Mouse (Mus musculus) heart, embryonic 13.5 days (tissue): ENCODE data around the gene Gna14. TPM values are rescaled to one million over a fixed set of nuclear protein-coding genes. Genes with fewer than 3 reads are reported as not detected.

Experiments
- ATAC-seq: fragments of 200-750 bp; cut with Nextera tagmentation; 2 replicates; pipeline ENCODE4 v1.8.0; 2017; ENCODE audit warnings: moderate TSS enrichment; ENCODE audit not compliant: insufficient number of reproducible peaks, low FRiP score, low TSS enrichment; ENCODE audit errors: extremely low read depth
- H3K27ac ChIP-seq: fragments of 300-500 bp; sonication (generic); replicated peaks from 2 replicates; pipeline ENCODE4 v1.5.1; 2015; ENCODE audit warnings: moderate library complexity, mild to moderate bottlenecking, inconsistent platforms
- H3K27me3 ChIP-seq: fragments of 300-500 bp; sonication (generic); replicated peaks from 2 replicates; pipeline ENCODE4 v1.6.1; 2015; ENCODE audit warnings: mild to moderate bottlenecking, inconsistent platforms
- H3K36me3 ChIP-seq: fragments of 300-500 bp; sonication (generic); 2 replicates; pipeline ENCODE4 v1.6.1; 2015; ENCODE audit warnings: mild to moderate bottlenecking, inconsistent platforms
- H3K4me1 ChIP-seq: fragments of 300-500 bp; sonication (generic); 2 replicates; pipeline ENCODE4 v1.6.1; 2015; ENCODE audit warnings: inconsistent platforms
- H3K4me2 ChIP-seq: fragments of 300-500 bp; sonication (generic); 2 replicates; pipeline ENCODE4 v1.6.1; 2015; ENCODE audit warnings: inconsistent platforms, mild to moderate bottlenecking, moderate library complexity
- H3K4me3 ChIP-seq: fragments of 300-500 bp; sonication (generic); 2 replicates; pipeline ENCODE4 v1.5.1; 2015; ENCODE audit warnings: moderate library complexity, mild to moderate bottlenecking, inconsistent platforms
- H3K9ac ChIP-seq: fragments of 300-500 bp; sonication (generic); 2 replicates; pipeline ENCODE4 v1.6.1; 2015; ENCODE audit warnings: inconsistent platforms, mild to moderate bottlenecking, moderate library complexity
- H3K9me3 ChIP-seq: fragments of 300-500 bp; sonication (generic); 2 replicates; pipeline ENCODE4 v1.6.1; 2016; ENCODE audit warnings: inconsistent platforms
- WGBS: fragments of 180-500 bp; shearing (Covaris S2); methylation state at CpG from one replicate; pipeline ENCODE4 v1.1.7; 2015; ENCODE audit warnings: mixed read lengths; 5-methylcytosine and 5-hydroxymethylcytosine counted together
- polyA plus RNA-seq: library from polyadenylated mRNA; unstranded; fragments of >200 nt; fragmentation: Nextera tagmentation; extraction: Ambion mirVana; gene quantifications from 2 replicates; pipeline ENCODE4 v1.2.1, GENCODE M21; 2015

The Gna14 gene
- polyA plus RNA-seq, 1 experiment from 2014 or later = 1.6 TPM

GRCm38 (mm10) chr19:16436335-16437169 lies 990 bp downstream of the Gna14 start:
- no peak for ATAC-seq
- peak overlapping the region; percentile 91 for H3K4me2 ChIP-seq
- peaks cover 49% of the 10 kb centered on the region for H3K4me1 ChIP-seq
- peaks cover 44% of the 10 kb centered on the region for H3K27me3 ChIP-seq
- H3K27ac ChIP-seq = no peak overlapping the region
- H3K9ac ChIP-seq = peak overlapping the region; percentile 71
- peak overlapping the region; percentile 57 for H3K4me3 ChIP-seq
- H3K36me3 ChIP-seq = no peaks in the 10 kb centered on the region
- 3% methylated on average over 61 of the region's 61 CpGs for WGBS
- H3K9me3 ChIP-seq = no peaks in the 10 kb centered on the region

- Histone ChIP-seq H3K4me1 (peaks cover 49% of the 10 kb centered on the region), H3K36me3 (no peaks in the 10 kb centered on the region), H3K4me3 (peak overlapping the region; percentile 57; the same call in 1 of the 2 replicates), H3K4me2 (peak overlapping the region; percentile 91), H3K27me3 (peaks cover 44% of the 10 kb centered on the region), H3K9me3 (no peaks in the 10 kb centered on the region), H3K27ac (no peak overlapping the region), H3K9ac (no peak overlapping the region)
- no peak for ATAC-seq
- WGBS = 50% methylated on average over 4 of the region's 4 CpGs
These were observed 1.6 kb downstream of the Gna14 start for GRCm38 (mm10) chr19:16437170-16437483.

GRCm38 (mm10) chr19:16437906-16438305 lies 2.3 kb downstream of the Gna14 start:
- no peaks in the 10 kb centered on the region for H3K36me3 ChIP-seq
- 41% methylated on average over 5 of the region's 5 CpGs for WGBS
- H3K4me2 ChIP-seq = 0 out of 2 replicates have a peak overlapping the region, but pooled peaks have one; percentile 4
- H3K27me3 ChIP-seq = peaks cover 41% of the 10 kb centered on the region
- H3K9ac ChIP-seq = no peak overlapping the region
- H3K27ac ChIP-seq = no peak overlapping the region
- no peaks in the 10 kb centered on the region for H3K9me3 ChIP-seq
- peaks cover 49% of the 10 kb centered on the region for H3K4me1 ChIP-seq
- H3K4me3 ChIP-seq = no peak overlapping the region
- no peak; the same call in 1 of the 2 replicates for ATAC-seq

GRCm38 (mm10) chr19:16439278-16439677 lies 3.7 kb downstream of the Gna14 start:
- Histone ChIP-seq H3K27ac (no peak overlapping the region), H3K4me3 (no peak overlapping the region), H3K9me3 (no peaks in the 10 kb centered on the region), H3K4me2 (no peak overlapping the region), H3K27me3 (peaks cover 32% of the 10 kb centered on the region), H3K9ac (no peak overlapping the region), H3K36me3 (no peaks in the 10 kb centered on the region), H3K4me1 (peaks cover 49% of the 10 kb centered on the region)
- 34% methylated on average over 4 of the region's 4 CpGs for whole genome bisulfite sequencing
- no peak for ATAC-seq

- Histone ChIP-seq H3K9me3 (no peaks in the 10 kb centered on the region), H3K4me1 (peaks cover 49% of the 10 kb centered on the region), H3K36me3 (no peaks in the 10 kb centered on the region), H3K27me3 (peaks cover 29% of the 10 kb centered on the region), H3K4me3 (no peak overlapping the region), H3K9ac (no peak overlapping the region), H3K4me2 (no peak overlapping the region), H3K27ac (no peak overlapping the region; the same call in 1 of the 2 replicates)
- 0 out of 2 replicates have a peak, but pooled peaks have one; percentile 10 for ATAC-seq
- 55% methylated on average over 13 of the region's 13 CpGs for WGBS
These were observed 4.3 kb downstream of the Gna14 start for GRCm38 (mm10) chr19:16439834-16440233.

GRCm38 (mm10) chr19:16441329-16441728 lies 5.8 kb downstream of the Gna14 start:
- Histone ChIP-seq H3K4me3 (no peak overlapping the region), H3K4me1 (peaks cover 34% of the 10 kb centered on the region), H3K4me2 (no peak overlapping the region), H3K27ac (no peak overlapping the region), H3K9me3 (no peaks in the 10 kb centered on the region), H3K27me3 (peaks cover 17% of the 10 kb centered on the region), H3K36me3 (no peaks in the 10 kb centered on the region), H3K9ac (no peak overlapping the region)
- 80% methylated on average over 6 of the region's 6 CpGs for WGBS
- ATAC-seq = no peak

GRCm38 (mm10) chr19:16443335-16443734 lies 7.8 kb downstream of the Gna14 start:
- Histone ChIP-seq H3K9ac (no peak overlapping the region), H3K36me3 (no peaks in the 10 kb centered on the region), H3K9me3 (no peaks in the 10 kb centered on the region), H3K27ac (no peak overlapping the region), H3K4me2 (no peak overlapping the region), H3K27me3 (0 out of 2 replicates have a peak, but pooled peaks cover 2% of the 10 kb centered on the region), H3K4me3 (no peak overlapping the region), H3K4me1 (peaks cover 28% of the 10 kb centered on the region)
- 74% methylated on average over 5 of the region's 5 CpGs for WGBS
- no peak for ATAC-seq

GRCm38 (mm10) chr19:16446612-16447011 lies 11.1 kb downstream of the Gna14 start:
- WGBS = 85% methylated on average over 6 of the region's 6 CpGs
- no peak overlapping the region for H3K9ac ChIP-seq
- no peak for ATAC-seq

GRCm38 (mm10) chr19:16447832-16448621 lies 12.5 kb downstream of the Gna14 start:
- Histone ChIP-seq H3K36me3 (no peaks in the 10 kb centered on the region), H3K27me3 (no peaks in the 10 kb centered on the region), H3K4me1 (peaks cover 13% of the 10 kb centered on the region), H3K9ac (no peak overlapping the region), H3K9me3 (no peaks in the 10 kb centered on the region), H3K4me3 (no peak overlapping the region), H3K27ac (no peak overlapping the region), H3K4me2 (no peak overlapping the region)
- no peak for ATAC-seq
- WGBS = 50% methylated on average over 6 of the region's 6 CpGs

More at GRCm38 (mm10) chr19:16446612-16447011, 11.1 kb downstream of the Gna14 start:
- H3K9me3 ChIP-seq = no peaks in the 10 kb centered on the region
- no peak overlapping the region for H3K27ac ChIP-seq
- H3K36me3 ChIP-seq = no peaks in the 10 kb centered on the region
- no peak overlapping the region for H3K4me2 ChIP-seq
- H3K4me3 ChIP-seq = no peak overlapping the region
- H3K27me3 ChIP-seq = no peaks in the 10 kb centered on the region
- peaks cover 13% of the 10 kb centered on the region for H3K4me1 ChIP-seq

GRCm38 (mm10) chr19:16448796-16449195 lies 13.2 kb downstream of the Gna14 start:
- Histone ChIP-seq H3K4me3 (no peak overlapping the region), H3K27ac (no peak overlapping the region), H3K36me3 (no peaks in the 10 kb centered on the region), H3K27me3 (no peaks in the 10 kb centered on the region), H3K4me1 (peaks cover 13% of the 10 kb centered on the region), H3K9ac (no peak overlapping the region), H3K9me3 (no peaks in the 10 kb centered on the region), H3K4me2 (no peak overlapping the region)
- 62% methylated on average over 5 of the region's 5 CpGs for WGBS
- ATAC-seq = no peak

- H3K27ac ChIP-seq = no peak overlapping the region
- no peak for ATAC-seq
- WGBS = 31% methylated on average over 3 of the region's 3 CpGs
These were observed 15.3 kb downstream of the Gna14 start for GRCm38 (mm10) chr19:16450824-16451223.

More at GRCm38 (mm10) chr19:16450824-16451223, 15.3 kb downstream of the Gna14 start:
- Histone ChIP-seq H3K4me1 (peaks cover 13% of the 10 kb centered on the region), H3K9ac (no peak overlapping the region), H3K4me2 (no peak overlapping the region), H3K27me3 (no peaks in the 10 kb centered on the region), H3K36me3 (no peaks in the 10 kb centered on the region), H3K4me3 (no peak overlapping the region), H3K9me3 (no peaks in the 10 kb centered on the region)
